Mouse (Mus musculus) hindbrain, embryonic 14.5 days (tissue): ENCODE data around the gene Pgam5. TPM values are rescaled to one million over a fixed set of nuclear protein-coding genes. Genes with fewer than 3 reads are reported as not detected.

Experiments used
- ATAC-seq: fragments of 200-750 bp; cut with Nextera tagmentation; 2 replicates; pipeline ENCODE4 v1.8.0; 2017; ENCODE audit warnings: moderate number of reproducible peaks, mild to moderate bottlenecking, moderate TSS enrichment, moderate library complexity; ENCODE audit not compliant: low FRiP score
- DNase-seq: peaks from one replicate; pipeline ENCODE4 v3.0.0-alpha.2; 2015; ENCODE audit warnings: low spot score
- H3K27ac ChIP-seq: fragments of 300-500 bp; sonication (generic); 2 replicates; pipeline ENCODE4 v1.5.1; 2014; ENCODE audit warnings: mild to moderate bottlenecking, moderate library complexity
- H3K27me3 ChIP-seq: fragments of 300-500 bp; sonication (generic); 2 replicates; pipeline ENCODE4 v1.6.1; 2014; ENCODE audit warnings: mild to moderate bottlenecking, low read length, mixed read lengths; ENCODE audit not compliant: control insufficient read depth, insufficient read depth
- H3K36me3 ChIP-seq: fragments of 300-500 bp; sonication (generic); replicated peaks from 2 replicates; pipeline ENCODE4 v1.6.1; 2014; ENCODE audit not compliant: control insufficient read depth, insufficient read depth
- H3K4me1 ChIP-seq: fragments of 300-500 bp; sonication (generic); replicated peaks from 2 replicates; pipeline ENCODE4 v1.6.1; 2014; ENCODE audit warnings: antibody characterized with exemption, low read length, mixed read lengths; ENCODE audit not compliant: control insufficient read depth, insufficient read depth
- H3K4me2 ChIP-seq: fragments of 300-500 bp; sonication (generic); replicated peaks from 2 replicates; pipeline ENCODE4 v1.6.1; 2014; ENCODE audit warnings: mild to moderate bottlenecking, moderate library complexity
- H3K4me3 ChIP-seq: fragments of 300-500 bp; sonication (generic); replicated peaks from 2 replicates; pipeline ENCODE4 v1.5.1; 2014; ENCODE audit warnings: mild to moderate bottlenecking, low read length
- H3K9ac ChIP-seq: fragments of 300-500 bp; sonication (generic); 2 replicates; pipeline ENCODE4 v1.6.1; 2014
- H3K9me3 ChIP-seq: fragments of 300-500 bp; sonication (generic); 2 replicates; pipeline ENCODE4 v1.6.1; 2016; ENCODE audit warnings: low read length; ENCODE audit not compliant: control insufficient read depth
- WGBS: fragments of 180-500 bp; shearing (Covaris S2); extraction: QIAGEN DNeasy Blood & Tissue Kit; methylation state at CpG from one replicate; pipeline ENCODE4 v1.1.7; 2014; 5-methylcytosine and 5-hydroxymethylcytosine counted together
- polyA plus RNA-seq: library from polyadenylated mRNA; unstranded; fragments of >200 nt; fragmentation: Nextera tagmentation; extraction: Ambion mirVana; gene quantifications from 2 replicates; pipeline ENCODE4 v1.2.1, GENCODE M21; 2014

The Pgam5 gene
- polyA plus RNA-seq, 1 experiment from 2014 or later, result 108 TPM

DNA sequence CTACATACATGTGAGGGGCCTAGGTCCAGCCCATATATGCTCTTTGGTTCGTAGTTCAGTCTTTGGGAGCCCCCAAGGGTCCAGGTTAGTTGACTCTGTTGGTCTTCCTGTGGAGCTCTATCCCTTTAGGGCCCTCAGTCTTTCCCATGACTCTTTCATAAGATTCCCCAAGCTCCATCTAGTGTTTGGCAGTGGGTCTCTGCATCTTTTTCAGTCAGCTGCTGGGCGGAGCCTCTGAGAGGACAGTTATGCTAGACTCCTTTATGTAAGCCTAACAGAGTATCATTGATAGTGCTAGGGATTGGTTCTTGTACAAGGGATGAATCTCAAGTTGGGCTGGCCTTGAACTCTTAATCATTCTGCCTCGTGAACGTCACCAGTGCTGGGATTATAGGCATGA lies 49.4 kb downstream of the Pgam5 start:
- Histone ChIP-seq H3K4me2 (no peak overlapping the region), H3K9me3 (no peaks in the 10 kb centered on the region), H3K4me1 (no peaks in the 10 kb centered on the region), H3K27me3 (no peaks in the 10 kb centered on the region), H3K36me3 (peaks cover 95% of the 10 kb centered on the region), H3K4me3 (no peak overlapping the region), H3K9ac (no peak overlapping the region), H3K27ac (no peak overlapping the region)
- ATAC-seq (no peak), DNase-seq (no peak)
- 95% methylated on average over 4 of the region's 4 CpGs for WGBS

DNA sequence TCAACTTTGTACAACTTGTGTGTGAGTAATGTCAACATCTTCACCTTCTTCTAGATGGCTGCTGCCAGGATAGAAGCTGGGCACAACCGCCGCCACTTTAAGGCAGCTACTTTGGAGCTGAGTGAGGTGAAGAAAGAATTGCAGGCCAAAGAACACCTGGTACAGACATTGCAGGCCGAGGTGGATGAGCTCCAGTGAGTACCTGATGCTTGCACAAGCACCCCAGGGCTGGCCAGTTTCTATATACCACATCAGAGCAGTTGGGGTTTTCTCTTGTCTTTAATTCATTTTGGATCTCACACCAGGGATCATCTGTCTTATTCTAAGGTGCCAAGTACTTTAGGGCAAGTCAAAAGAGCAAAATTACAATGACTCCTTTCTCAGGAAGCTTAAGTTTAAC lies 52.9 kb downstream of the Pgam5 start:
- no peak for DNase-seq
- Histone ChIP-seq H3K9me3 (no peaks in the 10 kb centered on the region), H3K36me3 (peaks cover 99% of the 10 kb centered on the region), H3K4me2 (no peak overlapping the region), H3K27ac (no peak overlapping the region), H3K27me3 (no peaks in the 10 kb centered on the region), H3K9ac (no peak overlapping the region), H3K4me1 (no peaks in the 10 kb centered on the region), H3K4me3 (no peak overlapping the region)
- WGBS, result 96% methylated on average over 3 of the region's 3 CpGs
- ATAC-seq, result no peak

- no peak overlapping the region for H3K9ac ChIP-seq
- no peak overlapping the region for H3K4me2 ChIP-seq
- H3K9me3 ChIP-seq, result no peaks in the 10 kb centered on the region
- WGBS, result 92% methylated on average over 2 of the region's 2 CpGs
- H3K4me1 ChIP-seq, result no peaks in the 10 kb centered on the region
- peaks cover 98% of the 10 kb centered on the region for H3K36me3 ChIP-seq
- no peak overlapping the region for H3K27ac ChIP-seq
- no peaks in the 10 kb centered on the region for H3K27me3 ChIP-seq
- DNase-seq, result no peak
- no peak overlapping the region for H3K4me3 ChIP-seq
- no peak for ATAC-seq
Measured at GRCm38 (mm10) chr5:110211312-110211711, 58.4 kb downstream of the Pgam5 start.

Other genes with a start within 250 kb of the Pgam5 start
- gene Gm17655, start 197.4 kb downstream of the Pgam5 start, polyA plus RNA-seq, result 3.9 and 5.5 TPM in 2 replicates
- gene Gm35315, start 175.5 kb downstream of the Pgam5 start, polyA plus RNA-seq, result 0.46 and 0.47 TPM in 2 replicates
- gene Plcxd1, start 169.9 kb downstream of the Pgam5 start, polyA plus RNA-seq, result 1.7 and 3.2 TPM in 2 replicates
- 53.1 and 55.9 TPM in 2 replicates for gene Gtpbp6, start 161.7 kb downstream of the Pgam5 start, polyA plus RNA-seq
- gene Zfp605, start 159.8 kb downstream of the Pgam5 start, polyA plus RNA-seq, result 11.6 and 14.6 TPM in 2 replicates
- 86.9 and 88.2 TPM in 2 replicates for gene Chfr, start 134.1 kb downstream of the Pgam5 start, polyA plus RNA-seq
- 28.2 and 30.6 TPM in 2 replicates for gene Golga3, start 93.2 kb downstream of the Pgam5 start, polyA plus RNA-seq
- 26.1 and 27.8 TPM in 2 replicates for gene Ankle2, start 38.9 kb downstream of the Pgam5 start, polyA plus RNA-seq
- gene Pxmp2, start 16.3 kb upstream of the Pgam5 start, polyA plus RNA-seq, result 8.8 and 9.2 TPM in 2 replicates
- 8.2 and 9.8 TPM in 2 replicates for gene Pole, start 16.4 kb upstream of the Pgam5 start, polyA plus RNA-seq
- 9.9 and 12.2 TPM in 2 replicates for gene P2rx2, start 73.3 kb upstream of the Pgam5 start, polyA plus RNA-seq
- gene Lrcol1, start 74.8 kb upstream of the Pgam5 start, polyA plus RNA-seq, result not detected in 2 replicates
- gene Fbrsl1, start 178.6 kb upstream of the Pgam5 start, polyA plus RNA-seq, result 23.8 and 24.8 TPM in 2 replicates